Mouse (Mus musculus) stomach, embryonic 16.5 days (tissue): ENCODE measurements at regions not wholly inside any gene's neighbourhood (a gene's known extent, or its start where the extent isn't known, plus 50 kb on each side); places are given as distances from the start of the nearest gene placed in this dataset.
A peak's percentile ranks its signal among the peaks of the same experiment; 100 is the strongest.

Experiments used
- ATAC-seq: fragments of 200-750 bp; cut with Nextera tagmentation; 2 replicates; pipeline ENCODE4 v1.8.0; 2017; ENCODE audit warnings: moderate number of reproducible peaks, moderate TSS enrichment; ENCODE audit not compliant: insufficient read depth, low FRiP score
- H3K27ac ChIP-seq: fragments of 300-500 bp; sonication (generic); 2 replicates; pipeline ENCODE4 v1.5.1; 2014; ENCODE audit warnings: low read length
- H3K27me3 ChIP-seq: fragments of 300-500 bp; sonication (generic); 2 replicates; pipeline ENCODE4 v1.6.1; 2014; ENCODE audit warnings: low read length, control low read depth, mixed read lengths; ENCODE audit not compliant: control insufficient read depth, insufficient read depth
- H3K36me3 ChIP-seq: fragments of 300-500 bp; sonication (generic); 2 replicates; pipeline ENCODE4 v1.6.1; 2014; ENCODE audit warnings: low read length; ENCODE audit not compliant: control insufficient read depth, insufficient read depth
- H3K4me1 ChIP-seq: fragments of 300-500 bp; sonication (generic); 2 replicates; pipeline ENCODE4 v1.6.1; 2014; ENCODE audit warnings: low read length, control low read depth, mixed read lengths; ENCODE audit not compliant: control insufficient read depth, insufficient read depth
- H3K4me2 ChIP-seq: fragments of 300-500 bp; sonication (generic); 2 replicates; pipeline ENCODE4 v1.6.1; 2014; ENCODE audit warnings: low read depth, low read length, mixed read lengths
- H3K4me3 ChIP-seq: fragments of 300-500 bp; sonication (generic); replicated peaks from 2 replicates; pipeline ENCODE4 v1.5.1; 2014; ENCODE audit warnings: mild to moderate bottlenecking, low read length
- H3K9ac ChIP-seq: fragments of 300-500 bp; sonication (generic); 2 replicates; pipeline ENCODE4 v1.6.1; 2014; ENCODE audit warnings: low read length
- H3K9me3 ChIP-seq: fragments of 300-500 bp; sonication (generic); replicated peaks from 2 replicates; pipeline ENCODE4 v1.6.1; 2016; ENCODE audit warnings: low read length, control low read depth; ENCODE audit not compliant: control insufficient read depth
- WGBS: fragments of 180-500 bp; shearing (Covaris S2); extraction: QIAGEN DNeasy Blood & Tissue Kit; methylation state at CpG from one replicate; pipeline ENCODE4 v1.1.7; 2014; 5-methylcytosine and 5-hydroxymethylcytosine counted together

DNA sequence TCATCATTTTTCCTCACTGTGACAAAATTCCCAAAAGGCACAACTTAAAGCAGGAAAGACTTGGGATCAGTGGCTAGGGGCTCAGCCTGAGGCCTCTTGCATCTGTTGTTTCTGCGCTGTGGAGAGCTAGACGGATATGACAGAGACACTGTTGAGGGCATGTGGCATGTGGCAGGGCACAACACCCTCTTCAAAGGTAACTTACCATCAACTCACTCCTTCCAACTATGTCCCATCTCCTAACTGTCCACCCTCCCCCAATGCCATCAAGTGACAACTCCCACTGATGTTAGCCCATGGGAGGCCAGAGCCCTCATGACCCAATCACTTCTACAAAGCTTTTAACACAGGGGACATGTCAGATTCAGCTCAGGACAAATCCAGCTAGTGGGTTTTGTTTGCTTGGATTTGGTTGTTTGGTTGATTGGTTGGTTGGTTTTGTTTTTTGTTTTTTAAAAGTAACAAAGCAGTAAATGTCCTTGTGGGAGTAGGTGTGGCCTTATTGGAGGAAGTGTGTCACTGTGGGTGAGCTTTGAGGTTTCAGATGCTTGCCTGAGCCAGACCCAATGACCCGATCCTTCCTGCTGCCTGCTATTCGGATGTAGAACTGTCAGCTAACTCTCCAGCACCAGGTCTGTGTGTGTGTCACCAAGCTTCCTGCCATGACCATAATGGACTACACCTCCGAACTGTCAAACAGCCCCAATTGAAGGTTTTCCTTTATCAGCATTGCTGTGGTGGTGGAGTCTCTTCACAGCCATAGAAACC lies 53.2 kb upstream of the Lef1 start:
- ATAC-seq, result no peak
- no peak overlapping the region for H3K27ac ChIP-seq
- H3K4me3 ChIP-seq, result no peak overlapping the region
- no peaks in the 10 kb centered on the region for H3K9me3 ChIP-seq
- no peak overlapping the region for H3K9ac ChIP-seq
- no peaks in the 10 kb centered on the region for H3K27me3 ChIP-seq
- H3K4me2 ChIP-seq, result no peak overlapping the region
- WGBS, result 82% methylated on average over 5 of the region's 5 CpGs
- no peaks in the 10 kb centered on the region for H3K36me3 ChIP-seq
- H3K4me1 ChIP-seq, result no peaks in the 10 kb centered on the region

DNA sequence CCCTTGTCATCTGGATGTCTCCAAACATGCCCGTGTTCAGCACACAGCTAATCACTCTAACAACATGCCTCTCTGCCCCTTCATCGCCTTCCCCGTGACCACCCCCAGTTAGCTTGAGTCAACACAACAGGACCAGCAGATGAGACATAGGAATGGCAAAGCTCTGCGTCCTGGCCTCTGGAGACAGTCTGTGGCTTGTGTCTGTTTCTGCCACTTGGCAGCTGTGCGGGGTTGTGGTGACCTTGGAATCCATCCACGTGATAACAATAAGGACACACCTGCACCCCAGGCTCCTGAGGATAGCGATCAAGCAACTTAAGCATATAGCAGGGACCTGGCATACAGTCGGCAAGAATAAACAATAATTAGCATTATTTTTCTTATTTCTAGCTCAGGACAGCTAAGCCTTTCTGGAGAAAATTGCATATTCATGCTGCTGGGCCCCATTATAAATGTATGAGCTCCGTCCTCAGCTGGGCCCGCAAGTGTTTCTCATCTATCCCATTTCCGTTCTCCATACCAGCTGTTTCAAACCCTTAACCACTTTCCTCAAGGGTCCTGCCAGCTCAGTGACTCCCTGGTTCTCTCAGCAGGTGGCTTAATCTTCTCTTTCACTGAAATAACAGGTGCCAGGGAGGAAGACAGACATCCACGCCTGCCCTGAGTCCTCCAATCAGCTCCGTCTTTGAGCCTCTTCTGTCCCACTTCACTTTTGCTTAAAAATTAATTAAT lies 55.9 kb upstream of the Lef1 start:
- no peaks in the 10 kb centered on the region for H3K9me3 ChIP-seq
- no peak; the same call in 1 of the 2 replicates for ATAC-seq
- WGBS, result 79% methylated on average over 13 of the region's 13 CpGs

DNA sequence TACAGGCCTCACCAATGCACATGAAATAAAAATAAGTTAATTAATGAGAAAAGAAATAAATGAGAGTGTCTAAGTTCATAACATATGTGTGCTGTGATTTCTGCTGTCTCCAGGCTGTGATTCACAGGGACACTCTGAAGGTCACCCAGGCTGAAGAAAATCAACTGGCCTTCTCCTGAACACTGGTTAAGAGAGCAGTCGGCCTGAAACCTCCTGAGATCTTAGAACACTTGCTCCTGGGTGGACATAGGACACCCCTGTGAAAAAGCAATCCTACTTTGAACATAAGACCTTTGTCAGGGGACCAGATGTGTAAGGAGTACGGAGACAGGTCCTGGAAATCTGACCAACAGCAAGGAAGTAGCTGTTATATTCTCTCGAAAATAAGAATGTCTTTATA lies 62.6 kb upstream of the Lef1 start:
- no peak overlapping the region for H3K4me2 ChIP-seq
- no peak overlapping the region for H3K27ac ChIP-seq
- no peak overlapping the region for H3K4me3 ChIP-seq
- no peaks in the 10 kb centered on the region for H3K9me3 ChIP-seq
- no peaks in the 10 kb centered on the region for H3K4me1 ChIP-seq
- H3K36me3 ChIP-seq, result no peaks in the 10 kb centered on the region
- ATAC-seq, result no peak
- H3K27me3 ChIP-seq, result no peaks in the 10 kb centered on the region
- 77% methylated on average over 3 of the region's 3 CpGs for WGBS
- H3K9ac ChIP-seq, result no peak overlapping the region

More for the DNA sequence above, 55.9 kb upstream of the Lef1 start:
- Histone ChIP-seq H3K27me3 (no peaks in the 10 kb centered on the region), H3K36me3 (no peaks in the 10 kb centered on the region), H3K4me2 (no peak overlapping the region), H3K4me1 (no peaks in the 10 kb centered on the region), H3K27ac (no peak overlapping the region), H3K4me3 (no peak overlapping the region), H3K9ac (no peak overlapping the region)

DNA sequence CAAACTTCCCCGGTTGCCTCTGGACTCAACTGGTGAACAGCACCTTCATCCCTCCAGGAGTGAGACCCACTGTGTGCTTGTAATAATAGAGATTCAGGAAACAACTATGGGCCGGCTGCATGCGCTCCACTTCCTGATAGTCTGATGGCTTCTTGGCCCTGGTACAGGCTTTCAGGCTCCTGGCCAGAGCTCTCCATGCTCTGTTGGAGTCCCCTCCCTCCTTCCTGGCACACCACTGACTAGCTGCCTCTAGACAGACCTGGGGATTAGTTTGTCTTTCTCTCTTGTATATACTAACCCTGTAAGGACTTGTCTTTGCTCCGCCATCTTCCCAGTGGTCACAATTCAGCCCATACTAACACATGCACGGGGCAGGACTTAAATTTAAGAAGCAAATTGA lies 63.9 kb upstream of the Lef1 start:
- no peaks in the 10 kb centered on the region for H3K9me3 ChIP-seq
- no peak overlapping the region for H3K4me2 ChIP-seq
- 73% methylated on average over 5 of the region's 5 CpGs for WGBS
- H3K36me3 ChIP-seq, result no peaks in the 10 kb centered on the region
- no peak overlapping the region for H3K27ac ChIP-seq
- ATAC-seq, result 0 out of 2 replicates have a peak, but pooled peaks have one; percentile 37
- H3K27me3 ChIP-seq, result no peaks in the 10 kb centered on the region
- H3K9ac ChIP-seq, result no peak overlapping the region
- no peaks in the 10 kb centered on the region for H3K4me1 ChIP-seq
- H3K4me3 ChIP-seq, result no peak overlapping the region

DNA sequence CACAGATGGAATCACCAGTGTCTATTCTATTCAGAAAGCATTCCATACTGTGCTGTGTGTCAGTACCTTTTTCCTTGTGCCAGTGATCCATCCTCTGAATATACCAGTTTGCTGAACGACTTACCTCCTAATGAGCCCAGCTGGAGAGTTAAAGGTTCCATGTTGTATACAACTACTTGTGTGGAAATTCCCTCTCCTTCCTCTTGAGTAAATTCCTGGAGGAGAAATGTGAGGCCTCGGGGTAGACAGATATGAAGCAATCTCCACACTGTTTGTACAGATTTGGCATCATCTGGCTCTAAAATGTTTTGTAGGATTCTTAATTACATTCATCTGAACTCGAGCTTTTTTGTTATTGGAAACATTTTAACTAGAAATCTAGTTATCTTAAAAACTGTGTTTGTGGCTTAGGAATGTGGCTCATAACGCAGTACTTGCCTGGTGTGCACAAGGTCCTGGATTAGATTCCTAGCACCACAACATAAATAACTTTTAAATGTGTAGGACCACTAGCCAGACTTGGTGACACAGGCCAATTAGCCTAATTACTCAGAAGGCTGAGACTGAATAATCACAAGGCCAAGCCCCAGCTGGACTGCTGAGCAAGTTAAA lies 70.0 kb upstream of the Lef1 start:
- H3K9me3 ChIP-seq, result no peaks in the 10 kb centered on the region
- no peaks in the 10 kb centered on the region for H3K4me1 ChIP-seq
- no peak for ATAC-seq
- no peaks in the 10 kb centered on the region for H3K36me3 ChIP-seq
- no peaks in the 10 kb centered on the region for H3K27me3 ChIP-seq
- H3K27ac ChIP-seq, result no peak overlapping the region
- H3K4me3 ChIP-seq, result no peak overlapping the region
- WGBS, result 52% methylated on average over 4 of the region's 4 CpGs
- H3K4me2 ChIP-seq, result no peak overlapping the region
- no peak overlapping the region for H3K9ac ChIP-seq

DNA sequence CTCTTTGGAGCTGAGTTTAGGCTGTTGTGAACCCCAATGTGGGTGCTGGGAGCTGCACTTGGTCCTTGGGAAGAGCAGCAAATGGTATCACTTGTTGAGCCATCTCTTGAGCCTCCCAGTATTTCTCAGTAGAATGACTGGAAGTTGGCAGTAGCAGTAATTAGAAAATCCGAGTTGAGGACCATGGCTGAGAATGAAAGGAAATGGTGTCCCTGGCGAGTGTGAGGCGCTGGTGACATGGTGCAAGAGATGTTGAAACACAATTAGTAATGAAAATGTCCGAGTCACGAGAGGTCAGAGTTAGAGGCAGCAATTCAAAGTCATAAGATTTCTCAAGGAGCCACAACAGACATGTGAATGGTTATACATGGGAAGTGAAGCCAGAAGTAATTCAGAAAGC lies 73.2 kb upstream of the Lef1 start:
- Histone ChIP-seq H3K27ac (no peak overlapping the region), H3K4me3 (no peak overlapping the region), H3K9me3 (no peaks in the 10 kb centered on the region), H3K4me2 (no peak overlapping the region), H3K27me3 (no peaks in the 10 kb centered on the region), H3K9ac (no peak overlapping the region), H3K4me1 (no peaks in the 10 kb centered on the region), H3K36me3 (no peaks in the 10 kb centered on the region)
- no peak for ATAC-seq
- 89% methylated on average over 5 of the region's 5 CpGs for WGBS

DNA sequence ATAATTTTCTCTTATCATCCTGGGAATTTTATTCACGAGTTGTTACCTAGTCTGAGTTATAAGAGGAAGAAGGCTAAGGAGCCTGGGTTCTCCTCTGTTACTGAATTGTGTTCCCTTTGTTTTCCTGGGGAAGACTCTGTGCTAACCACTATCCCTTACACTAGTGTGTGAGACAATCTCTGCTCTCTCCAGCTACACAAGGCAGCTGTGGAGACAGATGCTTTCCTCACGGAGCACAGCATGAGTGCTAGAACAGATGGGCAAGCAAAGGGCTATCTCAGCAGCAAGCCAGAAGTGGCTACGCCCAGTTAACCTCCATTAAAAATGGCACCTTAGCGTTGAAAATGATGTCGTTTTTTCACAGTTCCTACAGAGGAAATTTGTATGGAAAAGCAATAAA lies 75.5 kb upstream of the Lef1 start:
- 65% methylated on average over 5 of the region's 5 CpGs for WGBS
- Histone ChIP-seq H3K36me3 (no peaks in the 10 kb centered on the region), H3K9me3 (no peaks in the 10 kb centered on the region), H3K4me3 (no peak overlapping the region), H3K4me2 (no peak overlapping the region), H3K27me3 (no peaks in the 10 kb centered on the region), H3K27ac (no peak overlapping the region), H3K9ac (no peak overlapping the region), H3K4me1 (no peaks in the 10 kb centered on the region)
- no peak for ATAC-seq

DNA sequence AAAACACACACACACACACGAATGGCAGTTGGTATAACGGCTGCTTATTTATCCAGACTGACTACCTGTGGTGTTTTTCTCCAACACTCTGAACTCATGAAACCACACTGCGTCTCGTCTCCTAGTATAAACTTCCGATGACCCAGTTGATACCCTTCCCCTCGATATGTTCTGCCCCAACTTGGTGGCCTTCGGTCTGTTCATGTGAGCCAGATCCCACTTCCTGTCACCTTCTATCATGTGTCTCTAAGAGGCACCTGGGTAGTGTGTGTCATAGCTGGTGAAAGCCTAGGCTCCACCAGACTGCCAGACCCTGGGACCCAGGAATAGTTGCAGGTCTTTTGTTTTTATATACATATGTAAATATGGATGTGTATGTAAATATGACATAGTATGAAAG lies 83.9 kb upstream of the Lef1 start:
- Histone ChIP-seq H3K36me3 (no peaks in the 10 kb centered on the region), H3K9me3 (no peaks in the 10 kb centered on the region), H3K4me3 (no peak overlapping the region), H3K9ac (no peak overlapping the region), H3K4me1 (no peaks in the 10 kb centered on the region), H3K27me3 (no peaks in the 10 kb centered on the region), H3K27ac (no peak overlapping the region), H3K4me2 (no peak overlapping the region)
- no peak for ATAC-seq
- WGBS, result 88% methylated on average over 7 of the region's 7 CpGs
